Mouse (Mus musculus) hindbrain, embryonic 13.5 days (tissue): ENCODE measurements around the gene Bri3. TPM values are rescaled to one million over a fixed set of nuclear protein-coding genes. Genes with fewer than 3 reads are reported as not detected.
A peak's percentile ranks its signal among the peaks of the same experiment; 100 is the strongest.
"Not testable (repeated sequence)": the region's sequence is repeated elsewhere in the genome, so short reads cannot be mapped to it uniquely, and the experiment has no call there.

Experiments used
- ATAC-seq: fragments of 200-750 bp; cut with Nextera tagmentation; 2 replicates; pipeline ENCODE4 v1.8.0; 2017; ENCODE audit warnings: moderate TSS enrichment; ENCODE audit not compliant: low FRiP score
- H3K27ac ChIP-seq: fragments of 300-500 bp; sonication (generic); 2 replicates; pipeline ENCODE4 v1.5.1; 2015; ENCODE audit warnings: inconsistent platforms, mild to moderate bottlenecking, moderate library complexity
- H3K27me3 ChIP-seq: fragments of 300-500 bp; sonication (generic); 2 replicates; pipeline ENCODE4 v1.6.1; 2015; ENCODE audit warnings: mild to moderate bottlenecking, inconsistent platforms
- H3K36me3 ChIP-seq: fragments of 300-500 bp; sonication (generic); 2 replicates; pipeline ENCODE4 v1.6.1; 2015; ENCODE audit warnings: mild to moderate bottlenecking, inconsistent platforms
- H3K4me1 ChIP-seq: fragments of 300-500 bp; sonication (generic); replicated peaks from 2 replicates; pipeline ENCODE4 v1.6.1; 2015; ENCODE audit warnings: inconsistent platforms
- H3K4me2 ChIP-seq: fragments of 300-500 bp; sonication (generic); 2 replicates; pipeline ENCODE4 v1.6.1; 2015; ENCODE audit warnings: inconsistent platforms, mild to moderate bottlenecking, moderate library complexity
- H3K4me3 ChIP-seq: fragments of 300-500 bp; sonication (generic); 2 replicates; pipeline ENCODE4 v1.5.1; 2015; ENCODE audit warnings: mild to moderate bottlenecking, inconsistent platforms
- H3K9ac ChIP-seq: fragments of 300-500 bp; sonication (generic); 2 replicates; pipeline ENCODE4 v1.6.1; 2015; ENCODE audit warnings: mild to moderate bottlenecking, inconsistent platforms
- H3K9me3 ChIP-seq: fragments of 300-500 bp; sonication (generic); 2 replicates; pipeline ENCODE4 v1.6.1; 2016; ENCODE audit warnings: inconsistent platforms
- WGBS: fragments of 180-500 bp; shearing (Covaris S2); methylation state at CpG from one replicate; pipeline ENCODE4 v1.1.7; 2015; 5-methylcytosine and 5-hydroxymethylcytosine counted together
- polyA plus RNA-seq: library from polyadenylated mRNA; unstranded; fragments of >200 nt; fragmentation: Nextera tagmentation; extraction: Ambion mirVana; gene quantifications from 2 replicates; pipeline ENCODE4 v1.2.1, GENCODE M21; 2015

Gene Bri3
- polyA plus RNA-seq, 1 experiment from 2014 or later, result 116 TPM

DNA sequence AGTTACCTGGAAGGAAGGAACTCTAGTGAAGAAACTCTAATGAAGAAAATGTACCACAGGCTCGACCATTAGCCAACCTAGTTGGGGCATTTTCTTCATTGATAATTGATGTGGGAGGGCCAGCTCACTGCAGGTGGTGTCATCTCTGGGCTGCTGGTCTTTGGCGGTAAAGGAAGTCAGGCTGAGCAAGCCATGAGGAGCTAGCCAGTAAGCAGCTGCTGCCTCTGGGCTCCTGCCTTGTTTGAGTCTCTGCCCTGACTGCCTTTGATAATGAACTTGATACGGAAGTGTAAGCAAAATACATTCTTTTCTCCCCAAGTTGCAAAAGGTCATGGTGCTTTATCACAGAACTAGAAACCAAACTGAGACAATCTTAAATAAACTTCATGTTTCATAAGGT is 72.2 kb downstream of the Bri3 start:
- H3K9ac ChIP-seq, result no peak overlapping the region
- H3K36me3 ChIP-seq, result no peaks in the 10 kb centered on the region
- WGBS, result 75% methylated on average over 3 of the region's 3 CpGs
- peaks cover 15% of the 10 kb centered on the region for H3K4me1 ChIP-seq
- H3K27ac ChIP-seq, result no peak overlapping the region
- H3K27me3 ChIP-seq, result no peaks in the 10 kb centered on the region
- H3K4me3 ChIP-seq, result no peak overlapping the region
- no peak overlapping the region for H3K4me2 ChIP-seq
- no peak for ATAC-seq
- no peaks in the 10 kb centered on the region for H3K9me3 ChIP-seq

DNA sequence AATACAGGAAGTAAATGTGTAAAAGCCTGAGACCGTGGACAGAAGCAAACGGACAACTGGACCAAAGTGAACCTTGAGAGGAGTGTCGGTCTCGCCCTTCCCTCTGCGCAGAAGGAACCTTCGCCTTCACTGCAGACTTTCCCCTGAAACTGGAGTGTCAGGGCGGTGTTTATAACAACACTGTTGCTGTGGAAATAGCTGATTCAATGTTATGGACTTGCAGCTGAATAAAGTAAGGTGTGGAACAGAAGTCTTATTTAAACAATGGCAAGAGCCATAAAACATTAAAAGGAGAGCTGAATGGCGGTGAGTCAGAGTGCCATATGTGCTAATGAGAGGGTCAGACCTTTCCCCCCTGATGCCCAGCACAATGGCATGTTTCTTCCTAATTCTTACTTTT is 73.2 kb downstream of the Bri3 start:
- no peaks in the 10 kb centered on the region for H3K27me3 ChIP-seq
- no peaks in the 10 kb centered on the region for H3K9me3 ChIP-seq
- WGBS, result 93% methylated on average over 8 of the region's 8 CpGs
- ATAC-seq, result no peak
- no peak overlapping the region for H3K4me2 ChIP-seq
- H3K4me3 ChIP-seq, result no peak overlapping the region
- no peaks in the 10 kb centered on the region for H3K36me3 ChIP-seq
- H3K9ac ChIP-seq, result no peak overlapping the region
- peaks cover 15% of the 10 kb centered on the region for H3K4me1 ChIP-seq
- H3K27ac ChIP-seq, result no peak overlapping the region

- H3K4me3 ChIP-seq, result no peak overlapping the region
- no peaks in the 10 kb centered on the region for H3K27me3 ChIP-seq
- no peak overlapping the region for H3K4me2 ChIP-seq
- H3K9ac ChIP-seq, result no peak overlapping the region
- H3K9me3 ChIP-seq, result no peaks in the 10 kb centered on the region
- ATAC-seq, result no peak
- H3K4me1 ChIP-seq, result peaks cover 14% of the 10 kb centered on the region
- 56% methylated on average over 6 of the region's 6 CpGs for WGBS
- H3K36me3 ChIP-seq, result no peaks in the 10 kb centered on the region
- H3K27ac ChIP-seq, result no peak overlapping the region
Measured at GRCm38 (mm10) chr5:144318286-144318685, 74.0 kb downstream of the Bri3 start.

- Histone ChIP-seq H3K9me3 (no peaks in the 10 kb centered on the region), H3K4me2 (no peak overlapping the region), H3K4me1 (peaks cover 11% of the 10 kb centered on the region), H3K27ac (no peak overlapping the region), H3K9ac (no peak overlapping the region), H3K27me3 (no peaks in the 10 kb centered on the region), H3K4me3 (no peak overlapping the region), H3K36me3 (no peaks in the 10 kb centered on the region)
- 82% methylated on average over 7 of the region's 7 CpGs for WGBS
- ATAC-seq, result no peak
Measured at GRCm38 (mm10) chr5:144321681-144322080, 77.4 kb downstream of the Bri3 start.

DNA sequence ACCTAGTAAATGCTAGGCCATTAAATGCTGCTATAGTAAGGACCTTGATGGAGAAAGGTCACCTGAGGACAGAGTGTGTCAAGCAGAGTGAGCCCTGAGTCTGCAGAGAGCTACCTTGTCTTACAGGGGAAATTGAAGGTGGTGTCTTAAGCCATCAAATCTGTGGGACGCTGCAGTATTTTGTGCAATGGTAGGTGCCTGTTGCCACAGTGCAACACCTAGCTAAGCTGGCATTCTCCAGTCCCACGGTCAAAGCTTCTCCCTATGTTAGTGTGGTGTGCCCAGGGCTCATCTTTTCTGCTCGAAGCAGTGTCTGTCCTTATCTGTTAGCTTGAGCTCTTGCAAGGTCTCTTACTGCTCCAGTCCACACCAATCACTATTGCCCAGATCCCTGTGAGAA is 78.5 kb downstream of the Bri3 start:
- no peak overlapping the region for H3K4me3 ChIP-seq
- 91% methylated on average over 3 of the region's 3 CpGs for WGBS
- H3K4me1 ChIP-seq, result peaks cover 8% of the 10 kb centered on the region
- H3K27me3 ChIP-seq, result no peaks in the 10 kb centered on the region
- H3K9ac ChIP-seq, result no peak overlapping the region
- no peaks in the 10 kb centered on the region for H3K9me3 ChIP-seq
- H3K4me2 ChIP-seq, result no peak overlapping the region
- no peaks in the 10 kb centered on the region for H3K36me3 ChIP-seq
- no peak overlapping the region for H3K27ac ChIP-seq
- no peak for ATAC-seq

- Histone ChIP-seq H3K36me3 (no peaks in the 10 kb centered on the region), H3K27me3 (no peaks in the 10 kb centered on the region), H3K9me3 (no peaks in the 10 kb centered on the region), H3K4me1 (no peaks in the 10 kb centered on the region), H3K9ac (no peak overlapping the region), H3K4me3 (no peak overlapping the region), H3K4me2 (no peak overlapping the region), H3K27ac (no peak overlapping the region)
- WGBS, result 94% methylated on average over 11 of the region's 11 CpGs
- no peak for ATAC-seq
Measured at GRCm38 (mm10) chr5:144334010-144334409, 89.8 kb downstream of the Bri3 start.

DNA sequence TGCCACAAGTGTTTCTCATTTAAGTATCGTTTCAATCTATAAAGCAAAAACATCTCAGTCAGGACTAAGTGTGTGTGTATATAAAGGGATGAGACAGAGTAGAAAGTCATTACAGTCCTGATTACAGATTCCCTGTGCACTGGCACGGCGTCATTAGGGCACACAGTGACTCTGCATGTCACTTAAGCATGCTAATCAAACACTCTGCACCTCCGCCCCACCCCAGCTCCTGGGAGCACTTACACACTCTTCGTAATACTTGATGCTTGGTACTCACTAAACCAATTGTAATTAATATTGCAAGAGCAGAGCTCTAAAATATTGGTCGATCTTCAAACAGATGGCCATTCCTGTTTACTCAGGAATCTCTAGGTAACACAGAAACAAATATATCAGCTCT is 91.1 kb downstream of the Bri3 start:
- not testable (repeated sequence) for H3K4me1 ChIP-seq, H3K27ac ChIP-seq, H3K9ac ChIP-seq, H3K27me3 ChIP-seq, H3K4me2 ChIP-seq, H3K9me3 ChIP-seq, H3K36me3 ChIP-seq, H3K4me3 ChIP-seq, ATAC-seq
- 83% methylated on average over 6 of the region's 6 CpGs for WGBS

DNA sequence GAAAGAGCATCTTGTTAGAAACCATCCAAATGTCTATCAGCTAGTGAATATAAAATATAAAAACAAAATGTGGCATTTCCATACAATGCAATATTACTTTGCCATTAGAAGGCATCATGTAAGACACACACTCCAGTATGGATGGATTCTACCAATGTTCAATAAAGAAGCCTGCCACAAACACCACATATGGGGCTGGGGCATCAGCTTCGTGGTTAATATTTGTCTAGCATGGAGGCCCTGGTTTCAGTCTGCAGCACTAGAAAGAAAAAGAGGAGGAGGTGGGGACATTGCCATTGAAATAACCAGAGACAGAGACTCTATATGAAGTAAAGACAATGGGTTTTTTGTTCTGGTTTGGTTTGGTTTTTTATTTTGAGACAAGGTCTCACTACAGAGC is 94.5 kb downstream of the Bri3 start:
- H3K4me3 ChIP-seq, result no peak overlapping the region
- no peak for ATAC-seq
- H3K4me1 ChIP-seq, result 0 out of 2 replicates have a peak, but pooled peaks cover 4% of the 10 kb centered on the region
- H3K9ac ChIP-seq, result no peak overlapping the region
- H3K27ac ChIP-seq, result no peak overlapping the region
- H3K4me2 ChIP-seq, result no peak overlapping the region
- no peaks in the 10 kb centered on the region for H3K27me3 ChIP-seq
- no peaks in the 10 kb centered on the region for H3K36me3 ChIP-seq
- H3K9me3 ChIP-seq, result no peaks in the 10 kb centered on the region
- 50% methylated on average over 1 of the region's 1 CpGs for WGBS

- no peak overlapping the region for H3K4me2 ChIP-seq
- H3K27ac ChIP-seq, result no peak overlapping the region
- WGBS, result 81% methylated on average over 1 of the region's 1 CpGs
- no peaks in the 10 kb centered on the region for H3K36me3 ChIP-seq
- H3K4me3 ChIP-seq, result no peak overlapping the region
- ATAC-seq, result no peak
- H3K9me3 ChIP-seq, result no peaks in the 10 kb centered on the region
- H3K27me3 ChIP-seq, result no peaks in the 10 kb centered on the region
- no peak overlapping the region for H3K9ac ChIP-seq
- H3K4me1 ChIP-seq, result 0 out of 2 replicates have a peak, but pooled peaks cover 4% of the 10 kb centered on the region
Measured at GRCm38 (mm10) chr5:144341085-144341484, 96.8 kb downstream of the Bri3 start.

GRCm38 (mm10) chr5:144344592-144344991 is 100.4 kb downstream of the Bri3 start:
- Histone ChIP-seq H3K9me3 (no peaks in the 10 kb centered on the region), H3K9ac (no peak overlapping the region), H3K4me2 (no peak overlapping the region), H3K27me3 (no peaks in the 10 kb centered on the region), H3K4me3 (no peak overlapping the region), H3K36me3 (no peaks in the 10 kb centered on the region), H3K27ac (no peak overlapping the region), H3K4me1 (0 out of 2 replicates have a peak, but pooled peaks cover 4% of the 10 kb centered on the region)
- WGBS, result 85% methylated on average over 6 of the region's 6 CpGs
- no peak for ATAC-seq

- H3K9me3 ChIP-seq, result no peaks in the 10 kb centered on the region
- WGBS, result 9% methylated on average over 8 of the region's 8 CpGs
- 0 out of 2 replicates have a peak, but pooled peaks cover 2% of the 10 kb centered on the region for H3K4me1 ChIP-seq
- no peak for ATAC-seq
- no peak overlapping the region for H3K27ac ChIP-seq
- no peak overlapping the region for H3K4me2 ChIP-seq
- no peak overlapping the region for H3K9ac ChIP-seq
- H3K4me3 ChIP-seq, result no peak overlapping the region
- no peaks in the 10 kb centered on the region for H3K36me3 ChIP-seq
- H3K27me3 ChIP-seq, result peaks cover 9% of the 10 kb centered on the region
Measured at GRCm38 (mm10) chr5:144351185-144351584, 106.9 kb downstream of the Bri3 start.

DNA sequence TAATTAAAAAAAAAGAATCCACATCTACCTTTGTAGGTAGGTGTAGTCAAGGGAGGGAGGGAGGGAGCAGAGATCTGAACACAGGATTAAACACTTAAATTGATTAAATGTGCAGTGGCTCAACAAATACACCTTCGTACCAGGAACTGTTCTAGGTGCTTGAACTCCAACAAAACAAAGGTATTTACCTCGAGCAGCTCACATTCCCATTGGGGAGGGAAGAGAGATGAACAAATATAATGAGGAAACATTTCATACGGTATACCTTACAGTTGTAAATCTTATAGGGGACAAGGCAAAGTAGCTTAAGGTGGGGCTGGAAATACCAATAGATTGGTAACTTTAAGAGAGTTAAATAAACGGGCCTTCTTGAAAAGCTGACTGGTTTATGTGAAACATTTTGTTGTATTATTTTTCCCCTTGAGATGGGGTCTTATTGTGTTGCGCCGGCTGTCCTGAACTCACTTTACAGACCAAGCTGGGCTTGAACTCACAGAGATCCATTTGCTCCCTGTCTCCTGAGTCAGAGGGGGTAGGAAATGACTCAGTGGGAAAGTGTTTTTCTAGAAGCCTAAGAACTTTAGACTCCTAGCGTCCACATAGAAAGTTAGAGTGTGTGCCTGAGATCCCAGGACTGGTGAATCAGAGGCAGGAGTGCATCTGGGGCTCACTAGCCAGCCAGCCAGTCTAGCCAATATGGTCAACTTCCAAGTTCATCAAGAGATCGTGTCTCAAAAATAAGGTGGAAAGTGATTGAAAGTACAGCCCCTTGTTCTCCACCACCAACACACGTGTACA is 108.2 kb downstream of the Bri3 start:
- 88% methylated on average over 9 of the region's 9 CpGs for WGBS
- ATAC-seq, result no peak
- peaks cover 18% of the 10 kb centered on the region for H3K27me3 ChIP-seq
- no peak overlapping the region for H3K4me2 ChIP-seq
- H3K9me3 ChIP-seq, result no peaks in the 10 kb centered on the region
- H3K9ac ChIP-seq, result no peak overlapping the region
- no peaks in the 10 kb centered on the region for H3K36me3 ChIP-seq
- H3K27ac ChIP-seq, result no peak overlapping the region
- no peak overlapping the region for H3K4me3 ChIP-seq
- peaks cover 6% of the 10 kb centered on the region for H3K4me1 ChIP-seq

- peak overlapping the region; percentile 92 for H3K4me2 ChIP-seq
- peaks cover 46% of the 10 kb centered on the region for H3K27me3 ChIP-seq
- peak overlapping the region; percentile 55 for H3K4me3 ChIP-seq
- H3K36me3 ChIP-seq, result no peaks in the 10 kb centered on the region
- H3K4me1 ChIP-seq, result peaks cover 18% of the 10 kb centered on the region
- no peaks in the 10 kb centered on the region for H3K9me3 ChIP-seq
- ATAC-seq, result no peak
- peak overlapping the region; percentile 31; the same call in 1 of the 2 replicates for H3K9ac ChIP-seq
- no peak overlapping the region for H3K27ac ChIP-seq
- WGBS, result 11% methylated on average over 17 of the region's 17 CpGs
Measured at GRCm38 (mm10) chr5:144356776-144357455, 112.7 kb downstream of the Bri3 start.
